Comparison of ENCODE assay signal across 9 mouse cellular contexts in the genomic region with DNA sequence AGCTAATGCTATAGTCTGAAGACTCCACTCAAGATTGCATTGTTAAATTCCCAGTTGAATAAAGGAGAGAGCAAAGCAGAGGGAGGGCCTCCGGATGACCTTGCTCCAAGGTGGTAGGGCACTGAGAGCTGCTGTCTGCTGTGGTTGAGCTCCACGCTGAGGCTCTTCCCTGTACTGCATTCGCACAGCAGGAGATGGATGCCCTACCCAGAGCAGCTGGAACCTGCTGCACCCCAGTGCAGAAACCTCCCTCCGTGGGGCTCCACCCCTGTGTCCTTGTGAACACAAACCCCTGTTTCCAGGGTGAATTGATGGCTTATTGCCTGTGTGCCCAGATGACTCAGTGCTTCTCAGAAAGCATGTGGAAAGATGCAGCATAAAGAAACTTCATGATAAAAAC.
DNase-seq lines count a peak whose midpoint lies in the region; ATAC-seq and TF ChIP-seq lines count a peak whose summit lies in the region.
"Had no signal": no experiment of that assay in that cellular context is flagged by ENCODE, and none has a peak within 500 bp of the region (broad histone marks: within the 10 kb centered on the region; RNA-seq: fewer than 3 reads in every experiment).

No protein-coding gene starts in this region.

- H3K79me2 ChIP-seq in liver, adult 2 months (ENCODE audit: control insufficient read depth, insufficient read depth, low read length), result no peaks in the 10 kb centered on the region

- H3K27me3 ChIP-seq in liver, adult 2 months (ENCODE audit: control insufficient read depth, insufficient read depth, low read length), result no peaks in the 10 kb centered on the region
- H3K27me3 ChIP-seq in forebrain, embryonic 10.5 days (ENCODE audit: poor library complexity, severe bottlenecking), result no peaks in the 10 kb centered on the region
- no peaks in the 10 kb centered on the region for H3K27me3 ChIP-seq in intestine, embryonic 16.5 days (replicated peaks; ENCODE audit: control insufficient read depth, insufficient read depth, low read length)
- H3K27me3 ChIP-seq in midbrain, embryonic 13.5 days, result no peaks in the 10 kb centered on the region
- H3K27me3 ChIP-seq: limb, embryonic 13.5 days had no signal

- no peak overlapping the region for H3K4me3 ChIP-seq in liver, adult 2 months (ENCODE audit: insufficient read depth, low read depth, low read length)
- no peak overlapping the region for H3K4me3 ChIP-seq in forebrain, embryonic 10.5 days
- H3K4me3 ChIP-seq in intestine, embryonic 16.5 days (ENCODE audit: low read length), result no peak overlapping the region
- H3K4me3 ChIP-seq in midbrain, embryonic 13.5 days (replicated peaks), result no peak overlapping the region
- H3K4me3 ChIP-seq: limb, embryonic 13.5 days had no signal

- no peak overlapping the region for H3K9ac ChIP-seq in liver, adult 2 months (ENCODE audit: low read depth, low read length)
- no peak overlapping the region for H3K9ac ChIP-seq in intestine, embryonic 16.5 days (ENCODE audit: low read depth, low read length)
- no peak overlapping the region for H3K9ac ChIP-seq in midbrain, embryonic 13.5 days (replicated peaks)
- H3K9ac ChIP-seq: limb, embryonic 13.5 days had no signal

- WGBS in liver, adult 2 months, result 7% methylated on average over 4 of the region's 4 CpGs
- 11% methylated on average over 4 of the region's 4 CpGs for WGBS in forebrain, embryonic 10.5 days
- WGBS in intestine, embryonic 16.5 days, result 5% methylated on average over 4 of the region's 4 CpGs
- 7% methylated on average over 4 of the region's 4 CpGs for WGBS in midbrain, embryonic 13.5 days

- TF ChIP-seq POLR2A in liver, adult 2 months (IDR thresholded peaks at IDR 0.05; ENCODE audit: extremely low read depth, insufficient read depth, low read length), result no peak

- H3K27ac ChIP-seq in liver, adult 2 months (replicated peaks; ENCODE audit: insufficient read depth, low read depth, low read length), result no peak overlapping the region
- peak overlapping the region; percentile 62; the same call in 1 of the 2 replicates for H3K27ac ChIP-seq in forebrain, embryonic 10.5 days
- H3K27ac ChIP-seq in intestine, embryonic 16.5 days (ENCODE audit: low read length), result no peak overlapping the region
- no peak overlapping the region for H3K27ac ChIP-seq in midbrain, embryonic 13.5 days
- H3K27ac ChIP-seq: limb, embryonic 13.5 days had no signal

- DNase-seq in liver, adult 2 months (ENCODE audit: extremely low read depth, low read depth, low spot score), result peak; percentile 1
- DNase-seq in liver, result no peak
- DNase-seq in adrenal gland, adult 2 months, result peak; percentile 87
- peak; percentile 25 for DNase-seq in forebrain, embryonic 10.5 days (ENCODE audit: extremely low spot score, low spot score)
- DNase-seq in thymus, postnatal 10 days (ENCODE audit: low spot score in 2 of 2), result no peak

- peak; percentile 70 for ATAC-seq in intestine, embryonic 16.5 days
- ATAC-seq in midbrain, embryonic 13.5 days, result peak; percentile 79
- no peak for ATAC-seq in megakaryocyte, adult 5-6 weeks (ENCODE audit: poor library complexity, severe bottlenecking)

- H3K9me3 ChIP-seq in forebrain, embryonic 10.5 days, result no peaks in the 10 kb centered on the region
- H3K9me3 ChIP-seq in intestine, embryonic 16.5 days (ENCODE audit: control insufficient read depth, low read length), result no peaks in the 10 kb centered on the region
- H3K9me3 ChIP-seq in midbrain, embryonic 13.5 days, result no peaks in the 10 kb centered on the region
- H3K9me3 ChIP-seq: limb, embryonic 13.5 days had no signal

- H3K36me3 ChIP-seq in liver, adult 2 months (ENCODE audit: control insufficient read depth, insufficient read depth, low read length), result no peaks in the 10 kb centered on the region
- no peaks in the 10 kb centered on the region for H3K36me3 ChIP-seq in forebrain, embryonic 10.5 days (replicated peaks)
- no peaks in the 10 kb centered on the region for H3K36me3 ChIP-seq in intestine, embryonic 16.5 days (ENCODE audit: control insufficient read depth, insufficient read depth, low read length)
- H3K36me3 ChIP-seq in midbrain, embryonic 13.5 days, result no peaks in the 10 kb centered on the region
- H3K36me3 ChIP-seq: limb, embryonic 13.5 days had no signal

- H3K4me2 ChIP-seq in intestine, embryonic 16.5 days (ENCODE audit: low read depth, low read length), result no peak overlapping the region
- H3K4me2 ChIP-seq in midbrain, embryonic 13.5 days (replicated peaks), result no peak overlapping the region
- H3K4me2 ChIP-seq: limb, embryonic 13.5 days had no signal

- no peaks in the 10 kb centered on the region for H3K4me1 ChIP-seq in liver, adult 2 months (ENCODE audit: control insufficient read depth, insufficient read depth, low read length)
- peaks cover 6% of the 10 kb centered on the region for H3K4me1 ChIP-seq in forebrain, embryonic 10.5 days
- no peaks in the 10 kb centered on the region for H3K4me1 ChIP-seq in intestine, embryonic 16.5 days (ENCODE audit: control insufficient read depth, insufficient read depth, low read length)
- H3K4me1 ChIP-seq in midbrain, embryonic 13.5 days (replicated peaks), result no peaks in the 10 kb centered on the region
- H3K4me1 ChIP-seq: limb, embryonic 13.5 days had no signal

- no peak for TF ChIP-seq CTCF in liver, adult 2 months (IDR thresholded peaks at IDR 0.05; ENCODE audit: low read depth, low read length)

Comparison
In these comparisons a context has a peak if more than half of its experiments do, and no peak if none do; other contexts are left out.
1. DNase-seq: peak in liver, adult 2 months (single experiment), adrenal gland, adult 2 months (single experiment) and forebrain, embryonic 10.5 days (single experiment); none in liver (single experiment) and thymus, postnatal 10 days (0 of 2).